Mouse (Mus musculus) bone marrow, adult 2 months (tissue): ENCODE results near the gene Zfp937.

Experiments
- CTCF ChIP-seq: fragments of 200-500 bp; IDR thresholded peaks from 2 replicates; pipeline ENCODE4 v1.5.1; 2011; ENCODE audit warnings: low read length, control low read depth; ENCODE audit not compliant: control insufficient read depth, insufficient read depth
- POLR2A ChIP-seq: fragments of 200-500 bp; IDR thresholded peaks from 2 replicates; pipeline ENCODE4 v1.6.1; 2011; ENCODE audit warnings: low read depth, mild to moderate bottlenecking, control low read depth, low read length, borderline replicate concordance; ENCODE audit not compliant: control insufficient read depth

DNA sequence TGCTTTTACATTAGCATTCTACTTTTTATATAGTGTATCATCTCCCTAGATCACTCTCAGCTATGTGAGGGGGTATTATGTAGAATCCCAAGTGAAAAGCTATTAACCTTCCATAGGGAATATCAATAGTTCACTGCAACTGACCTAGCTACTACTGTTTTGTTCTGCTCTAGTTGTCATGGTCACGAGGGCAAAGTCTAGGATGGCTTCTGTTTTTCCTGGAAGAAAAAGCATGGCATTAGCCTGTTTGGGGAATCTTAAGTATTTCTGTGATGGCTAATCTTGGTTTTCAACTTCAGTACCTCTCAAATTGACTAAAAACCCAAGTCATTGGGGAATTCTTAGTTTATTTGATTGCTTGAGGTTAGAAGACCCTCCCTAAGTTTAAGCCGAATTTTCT, 25.3 kb downstream of the Zfp937 start:
- TF ChIP-seq CTCF (no peak), POLR2A (no peak)
